Mouse (Mus musculus) brain, embryonic 14.5 days (tissue): ENCODE data around the gene Exosc1. TPM values are rescaled to one million over a fixed set of nuclear protein-coding genes. Genes with fewer than 3 reads are reported as not detected.
A peak's percentile ranks its signal among the peaks of the same experiment; 100 is the strongest.

ENCODE experiments used
- DNase-seq: peaks from one replicate; pipeline ENCODE4 v3.0.0-alpha.2; 2011; ENCODE audit warnings: low read depth
- CTCF ChIP-seq: fragments of 200-500 bp; IDR thresholded peaks from 2 replicates; pipeline ENCODE4 v1.5.1; 2012; ENCODE audit warnings: inconsistent platforms, mild to moderate bottlenecking, moderate library complexity, borderline replicate concordance; ENCODE audit not compliant: insufficient read depth, insufficient read length; ENCODE audit errors: extremely low read depth
- POLR2A ChIP-seq: fragments of 200-500 bp; IDR thresholded peaks from 2 replicates; pipeline ENCODE4 v1.6.1; 2012; ENCODE audit warnings: mild to moderate bottlenecking, inconsistent platforms, borderline replicate concordance; ENCODE audit not compliant: poor library complexity, insufficient read depth, insufficient read length, severe bottlenecking; ENCODE audit errors: extremely low read depth
- polyA plus RNA-seq: library from polyadenylated mRNA; depleted of rRNA; stranded (reverse); fragments of >200 nt; gene quantifications from 2 replicates; pipeline ENCODE4 v1.2.3, GENCODE M21; 2012

The Exosc1 gene
- polyA plus RNA-seq, 1 experiment, result 30.5 TPM

GRCm38 (mm10) chr19:41912121-41913080 lies 20.8 kb downstream of the Exosc1 start:
- 0 out of 2 replicates have a peak, but pooled peaks have one; percentile 4 for TF ChIP-seq CTCF
- 0 out of 2 replicates have a peak, but pooled peaks have one; percentile 12 for TF ChIP-seq POLR2A
- DNase-seq, result peak; percentile 49

- TF ChIP-seq POLR2A (peak; percentile 54; the same call in 1 of the 2 replicates), CTCF (no peak)
- DNase-seq, result peak; percentile 100
Observed at GRCm38 (mm10) chr19:41911178-41912073, 21.8 kb downstream of the Exosc1 start, which contains the start of gene Pgam1. Gene Pgam1, plus strand, starts transcription at chr19:41911923.

GRCm38 (mm10) chr19:41910396-41910795 lies 22.8 kb downstream of the Exosc1 start:
- TF ChIP-seq POLR2A (no peak), CTCF (no peak)
- no peak for DNase-seq

- no peak for TF ChIP-seq CTCF
- TF ChIP-seq POLR2A, result no peak
- DNase-seq, result no peak
Observed at GRCm38 (mm10) chr19:41908736-41909135, 24.5 kb downstream of the Exosc1 start.

GRCm38 (mm10) chr19:41907079-41907760 lies 26.0 kb downstream of the Exosc1 start:
- TF ChIP-seq POLR2A, result no peak
- no peak for TF ChIP-seq CTCF
- no peak for DNase-seq

- no peak for DNase-seq
- TF ChIP-seq CTCF (no peak), POLR2A (no peak)
Observed at GRCm38 (mm10) chr19:41906311-41907078, 26.7 kb downstream of the Exosc1 start.

- DNase-seq, result no peak
- TF ChIP-seq CTCF, result no peak
- TF ChIP-seq POLR2A, result no peak
Observed at GRCm38 (mm10) chr19:41905246-41905645, 28.0 kb downstream of the Exosc1 start.

- no peak for TF ChIP-seq POLR2A
- TF ChIP-seq CTCF, result no peak
- no peak for DNase-seq
Observed at GRCm38 (mm10) chr19:41902848-41903593, 30.2 kb downstream of the Exosc1 start.

- TF ChIP-seq POLR2A (no peak), CTCF (no peak)
- peak; percentile 20 for DNase-seq
Observed at GRCm38 (mm10) chr19:41901696-41902095, 31.5 kb downstream of the Exosc1 start.

GRCm38 (mm10) chr19:41900495-41901090 lies 32.6 kb downstream of the Exosc1 start:
- TF ChIP-seq POLR2A, result no peak
- TF ChIP-seq CTCF, result no peak
- no peak for DNase-seq
